Mouse (Mus musculus) lung, postnatal 36 days (tissue): ENCODE results near the gene Eif4ebp2.

ENCODE experiments used
- DNase-seq: peaks from one replicate; pipeline ENCODE4 v3.0.0; 2022; ENCODE audit warnings: mixed read lengths

Gene Eif4ebp2

GRCm38 (mm10) chr10:61417046-61417445 is 35.4 kb downstream of the Eif4ebp2 start:
- no peak for DNase-seq

DNA sequence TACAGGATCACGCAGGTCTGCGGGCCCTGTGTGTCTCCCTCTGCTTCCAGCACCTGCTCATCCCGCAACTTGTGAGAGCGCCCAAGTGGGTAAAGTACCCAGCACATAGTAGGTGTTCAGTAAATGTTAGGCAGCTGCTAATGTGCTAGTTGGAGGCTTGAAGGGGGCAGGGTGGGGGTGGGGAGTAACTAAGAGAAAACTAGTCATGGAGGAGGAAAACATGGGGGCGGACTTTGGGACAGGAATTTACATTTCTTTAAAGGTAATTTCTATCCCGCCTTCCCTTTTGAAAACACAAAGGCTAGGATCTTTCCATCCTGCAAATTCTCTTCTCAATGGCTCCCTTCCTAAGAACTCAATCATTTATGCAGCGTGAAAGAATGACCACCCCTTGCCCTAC is 35.9 kb downstream of the Eif4ebp2 start:
- DNase-seq = no peak

GRCm38 (mm10) chr10:61415890-61416289 is 36.6 kb downstream of the Eif4ebp2 start:
- no peak for DNase-seq

- no peak for DNase-seq
These were observed 37.2 kb downstream of the Eif4ebp2 start for GRCm38 (mm10) chr10:61415240-61415639.

GRCm38 (mm10) chr10:61412910-61413625 is 39.4 kb downstream of the Eif4ebp2 start:
- DNase-seq = no peak

DNA sequence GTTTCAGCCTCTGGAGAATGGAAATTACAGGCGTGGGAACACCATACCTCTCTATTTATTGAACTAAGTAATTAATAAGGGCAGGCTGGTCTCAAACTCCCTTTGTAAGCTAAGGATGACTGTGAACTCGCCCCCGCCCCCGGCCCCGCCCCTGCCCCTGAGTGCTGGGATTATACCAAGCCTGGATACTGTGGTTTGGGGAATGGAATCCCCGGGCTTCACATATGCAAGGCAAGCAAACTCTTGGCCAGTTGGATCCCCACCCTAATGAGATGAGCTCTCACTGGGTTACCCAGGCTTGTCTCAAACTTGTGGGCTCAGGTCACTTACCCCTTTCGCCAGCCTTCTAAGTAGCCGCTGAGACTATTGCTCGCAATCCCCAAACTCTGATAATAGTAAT is 42.3 kb downstream of the Eif4ebp2 start:
- no peak for DNase-seq

DNA sequence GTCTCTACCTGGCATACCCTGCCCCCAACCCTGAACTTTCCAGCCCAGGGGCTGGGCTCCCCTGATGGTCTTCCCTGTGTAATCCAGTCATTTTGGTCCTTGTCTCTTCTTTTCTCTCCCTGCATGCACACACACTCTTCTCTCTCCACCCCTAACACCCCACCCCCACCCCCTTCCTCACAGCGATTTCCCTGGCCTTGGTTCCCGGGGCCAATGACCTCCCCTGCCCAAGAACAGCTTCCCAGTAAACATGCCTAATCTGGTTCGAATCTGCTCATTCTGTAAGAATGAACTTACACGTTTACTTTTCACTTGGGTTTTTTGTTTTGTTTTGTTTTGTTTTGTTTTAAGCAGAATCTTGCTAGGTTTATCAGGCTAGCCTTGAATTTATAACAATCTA is 42.7 kb downstream of the Eif4ebp2 start:
- DNase-seq = no peak

GRCm38 (mm10) chr10:61405958-61406357 is 46.5 kb downstream of the Eif4ebp2 start:
- no peak for DNase-seq

- DNase-seq = peak; percentile 63
These were observed 49.5 kb downstream of the Eif4ebp2 start for GRCm38 (mm10) chr10:61402911-61403310.

DNA sequence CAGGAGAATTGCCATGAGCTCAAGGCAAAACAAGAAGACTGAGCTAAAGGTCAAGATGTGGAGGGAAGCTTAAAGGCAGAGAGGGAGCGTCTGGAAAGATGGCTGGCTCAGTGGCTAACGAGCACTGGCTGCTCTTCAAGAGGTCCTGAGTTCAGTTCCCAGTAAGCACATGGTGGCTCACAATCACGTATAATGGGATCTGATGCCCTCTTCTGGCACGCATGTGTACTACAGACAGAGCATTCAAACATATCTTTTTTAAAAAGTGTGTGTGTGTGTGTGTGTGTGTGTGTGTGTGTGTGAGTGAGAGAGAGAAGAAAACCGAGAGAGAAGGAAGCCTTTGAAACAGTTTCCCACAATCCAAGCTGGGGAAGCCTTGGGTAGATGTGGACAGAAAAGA is 50.0 kb downstream of the Eif4ebp2 start:
- DNase-seq = peak; percentile 46

DNA sequence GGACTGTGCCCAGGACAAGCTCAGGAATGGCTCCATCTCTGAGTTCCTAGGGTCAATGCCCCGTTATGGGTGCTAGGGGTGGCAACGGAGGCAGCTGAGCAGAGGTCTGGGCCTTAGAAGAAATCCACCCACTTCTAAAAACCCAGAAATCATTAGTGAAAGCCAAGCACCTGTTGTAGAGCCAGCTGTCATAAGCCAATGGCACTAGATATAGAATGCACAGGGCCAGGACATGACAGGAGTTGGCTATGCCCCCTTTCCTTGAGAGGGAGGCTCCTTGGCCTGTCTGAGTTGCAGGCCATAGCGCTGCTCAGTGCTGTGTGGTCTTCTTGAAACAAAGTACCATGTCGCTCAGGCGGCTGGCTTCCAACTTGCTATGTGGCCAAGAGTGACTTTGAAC is 52.1 kb downstream of the Eif4ebp2 start:
- no peak for DNase-seq

- DNase-seq = peak; percentile 90
These were observed 53.2 kb downstream of the Eif4ebp2 start for GRCm38 (mm10) chr10:61399156-61399734.

DNA sequence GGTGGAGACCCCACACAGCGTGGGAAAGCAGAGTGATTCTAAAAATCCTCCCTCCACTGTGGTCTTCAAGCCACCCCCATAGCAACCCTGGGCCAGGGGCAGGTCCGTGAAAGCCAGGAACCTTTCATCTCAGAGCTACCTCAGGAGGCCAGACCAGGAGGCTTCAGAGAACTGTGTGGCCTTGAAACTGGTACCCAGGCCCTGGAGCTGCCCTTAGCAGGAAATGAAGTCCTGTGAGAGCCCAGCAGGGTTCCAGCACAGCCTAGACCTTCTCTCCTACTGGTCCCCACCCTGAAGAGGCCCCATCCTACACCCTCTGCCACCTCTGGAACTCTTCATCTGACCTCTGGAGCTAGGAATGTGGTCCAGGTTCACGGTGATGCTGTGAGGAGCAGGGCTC is 54.3 kb downstream of the Eif4ebp2 start:
- no peak for DNase-seq

DNA sequence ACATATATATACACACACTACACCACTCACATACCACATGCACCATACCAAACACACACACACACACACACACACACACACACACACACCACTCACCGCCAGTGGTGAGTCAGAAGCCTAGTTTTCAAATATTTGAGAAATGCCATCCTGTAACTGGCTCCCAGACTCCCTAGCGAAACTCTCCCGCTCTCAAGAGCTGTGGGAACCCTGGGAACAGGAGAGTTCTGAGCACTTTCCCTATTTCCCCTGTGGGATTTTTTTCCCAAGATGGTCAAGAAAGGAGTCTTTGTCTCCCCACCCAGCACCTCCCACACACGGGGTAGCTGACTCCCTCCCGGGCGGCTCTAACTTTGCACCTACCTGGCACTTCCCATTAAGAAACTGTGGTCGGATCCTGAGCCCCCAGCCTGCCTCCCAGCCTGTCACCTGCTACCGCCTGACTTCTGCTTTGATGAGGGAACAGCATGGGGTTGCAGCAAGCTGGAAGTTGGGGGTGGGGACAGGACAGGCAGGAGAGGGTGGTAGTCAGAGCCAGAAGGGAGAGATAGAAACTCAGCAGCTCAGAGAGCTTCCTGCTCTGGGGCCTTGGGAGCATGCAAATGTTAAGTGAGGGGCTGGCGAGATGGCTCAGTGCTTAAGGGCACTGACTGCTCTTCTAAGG is 57.9 kb downstream of the Eif4ebp2 start:
- DNase-seq = peak; percentile 46

DNA sequence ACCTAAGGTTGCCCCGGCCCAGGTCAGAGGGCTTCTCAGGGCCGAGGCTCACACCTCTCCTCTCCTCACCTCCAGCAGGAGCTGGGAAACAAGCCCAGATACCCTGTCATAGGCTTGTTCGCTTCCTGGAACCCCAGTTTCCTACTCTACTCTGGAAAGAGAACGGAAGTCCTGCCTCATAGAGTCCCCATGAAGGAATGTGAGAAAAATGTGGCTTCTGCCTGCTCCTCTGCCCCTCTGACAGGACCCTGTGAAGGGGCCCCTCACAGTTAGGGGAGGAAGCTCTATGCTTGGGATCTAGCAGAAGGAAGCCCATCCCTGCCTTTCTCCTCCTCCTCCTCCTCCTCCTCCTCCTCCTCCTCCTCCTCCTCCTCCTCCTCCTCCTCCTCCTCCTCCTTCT is 59.9 kb downstream of the Eif4ebp2 start:
- DNase-seq = no peak

DNA sequence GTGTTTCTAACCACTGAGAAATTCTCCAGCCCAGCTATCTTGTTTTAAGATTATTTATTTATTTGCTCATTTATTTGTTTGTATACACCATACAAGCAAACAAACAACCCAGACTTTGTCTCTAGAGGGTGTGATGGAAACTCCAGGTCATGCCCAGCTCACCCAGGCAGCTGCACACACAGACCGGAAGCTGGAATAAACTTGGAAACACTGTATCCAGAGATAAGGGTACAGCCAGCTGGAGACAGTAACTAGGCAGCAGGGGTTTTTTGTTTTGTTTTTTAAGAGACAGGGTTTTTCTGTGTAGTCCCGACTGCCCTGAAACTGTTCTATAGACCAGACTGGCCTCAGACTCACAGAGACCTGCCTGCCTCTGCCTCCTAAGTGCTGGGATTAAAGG is 62.3 kb downstream of the Eif4ebp2 start:
- peak; percentile 73 for DNase-seq

- DNase-seq = no peak
These were observed 63.4 kb downstream of the Eif4ebp2 start for GRCm38 (mm10) chr10:61389020-61389419.

- peak; percentile 73 for DNase-seq
These were observed 66.2 kb downstream of the Eif4ebp2 start for GRCm38 (mm10) chr10:61386284-61386683.

GRCm38 (mm10) chr10:61385174-61385573 is 67.3 kb downstream of the Eif4ebp2 start:
- DNase-seq = no peak

- no peak for DNase-seq
These were observed 68.8 kb downstream of the Eif4ebp2 start for GRCm38 (mm10) chr10:61383715-61384047.

DNA sequence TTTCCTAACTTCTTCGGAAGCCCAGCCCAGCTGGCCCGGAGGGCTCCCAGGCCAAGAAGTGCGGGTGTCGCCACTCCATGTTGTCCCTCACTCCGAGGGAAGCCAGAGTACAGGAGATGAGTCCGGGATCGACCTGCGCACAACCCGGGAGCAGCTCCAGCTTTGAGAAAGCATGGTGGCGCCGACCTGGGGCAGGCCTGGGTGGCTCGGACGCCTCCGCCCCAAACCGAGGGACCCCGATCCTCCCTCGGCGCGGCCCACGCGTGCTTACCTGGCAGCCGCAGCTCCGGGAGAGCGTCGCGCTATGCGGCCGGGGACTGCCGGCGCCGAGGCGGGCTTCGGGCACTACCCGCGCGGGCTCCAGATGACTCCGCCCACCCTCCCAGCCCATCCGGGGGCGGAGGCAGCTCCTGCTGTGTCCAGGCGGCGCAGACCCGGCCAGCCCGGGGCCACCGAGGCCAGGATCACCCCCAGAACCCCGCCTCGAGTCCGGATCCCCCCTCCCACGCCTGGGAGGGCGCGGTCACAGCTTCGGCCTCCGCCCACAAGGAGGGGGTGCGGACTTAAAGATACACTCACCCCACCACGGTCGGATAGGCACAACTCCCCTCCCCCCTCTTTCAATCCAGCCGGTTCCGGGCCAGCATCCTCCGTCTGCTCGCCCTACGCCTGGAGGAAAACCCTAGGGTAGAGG is 69.3 kb downstream of the Eif4ebp2 start, which contains the start of gene Pald1:
Gene Pald1 (minus strand): TSS at position 510 of the 694 bp plus-strand sequence.
- DNase-seq = peak; percentile 91

DNA sequence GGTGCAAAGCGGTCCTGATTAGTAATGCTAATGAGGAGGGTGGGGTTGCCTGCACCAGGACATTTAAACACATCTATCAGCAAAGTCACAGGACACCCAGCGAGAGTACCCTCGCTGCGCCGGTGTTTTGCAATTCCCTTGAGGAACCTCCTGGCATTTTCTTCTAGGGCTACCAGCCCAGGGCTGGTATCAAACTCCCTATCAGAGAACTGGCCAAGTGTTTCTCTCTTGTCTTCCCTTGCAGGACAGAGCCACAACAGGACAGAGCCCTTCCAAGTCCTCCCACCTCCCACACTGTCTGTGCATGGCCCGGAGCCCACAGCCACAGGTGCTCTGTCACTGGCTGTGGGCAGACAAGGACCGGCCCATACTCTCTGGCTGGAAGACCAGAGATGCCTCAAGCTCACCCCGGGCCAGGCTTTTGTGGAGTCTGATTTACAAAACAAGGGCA is 70.2 kb downstream of the Eif4ebp2 start:
- DNase-seq = peak; percentile 55

- peak; percentile 73 for DNase-seq
These were observed 70.6 kb downstream of the Eif4ebp2 start for GRCm38 (mm10) chr10:61381823-61382222.

GRCm38 (mm10) chr10:61380186-61380585 is 72.3 kb downstream of the Eif4ebp2 start:
- DNase-seq = peak; percentile 68
